Mouse (Mus musculus): ENCODE measurements around the gene Hrasls5. TPM values are rescaled to one million over a fixed set of nuclear protein-coding genes. Genes with fewer than 3 reads are reported as not detected.

Hrasls5 gene
- polyA plus RNA-seq, 1 experiment from 2014 or later = 0.20 TPM

- no peaks in the 10 kb centered on the region for H3K9me3 ChIP-seq (ENCODE audit: control insufficient read depth, low read length)
- WGBS = 26% methylated on average over 5 of the region's 5 CpGs
- no peaks in the 10 kb centered on the region for H3K4me1 ChIP-seq (replicated peaks; ENCODE audit: control insufficient read depth, insufficient read depth, low read length)
- H3K27ac ChIP-seq (ENCODE audit: low read length) = no peak overlapping the region
- no peak overlapping the region for H3K4me3 ChIP-seq (ENCODE audit: low read length)
- peak; percentile 36; the same call in 1 of the 2 replicates for ATAC-seq (ENCODE audit: low read depth)
- H3K4me2 ChIP-seq (ENCODE audit: low read depth, low read length) = no peak overlapping the region
- no peaks in the 10 kb centered on the region for H3K27me3 ChIP-seq (ENCODE audit: control insufficient read depth, insufficient read depth, low read depth, low read length)
- H3K9ac ChIP-seq (ENCODE audit: low read length) = no peak overlapping the region
- no peaks in the 10 kb centered on the region for H3K36me3 ChIP-seq (ENCODE audit: control insufficient read depth, insufficient read depth, low read length)
Measured at GRCm38 (mm10) chr19:7581042-7581441, 31.3 kb upstream of the Hrasls5 start.

GRCm38 (mm10) chr19:7583101-7583500 is 29.2 kb upstream of the Hrasls5 start:
- WGBS = 48% methylated on average over 7 of the region's 7 CpGs

GRCm38 (mm10) chr19:7583599-7583998 is 28.7 kb upstream of the Hrasls5 start:
- no peaks in the 10 kb centered on the region for H3K36me3 ChIP-seq (ENCODE audit: control insufficient read depth, insufficient read depth, low read length)
- no peaks in the 10 kb centered on the region for H3K27me3 ChIP-seq (ENCODE audit: control insufficient read depth, insufficient read depth, low read depth, low read length)
- no peak overlapping the region for H3K9ac ChIP-seq (ENCODE audit: low read length)
- H3K27ac ChIP-seq (ENCODE audit: low read length) = no peak overlapping the region
- H3K4me1 ChIP-seq (replicated peaks; ENCODE audit: control insufficient read depth, insufficient read depth, low read length) = no peaks in the 10 kb centered on the region
- no peak for ATAC-seq (ENCODE audit: low read depth)
- no peak overlapping the region for H3K4me3 ChIP-seq (ENCODE audit: low read length)
- H3K9me3 ChIP-seq (ENCODE audit: control insufficient read depth, low read length) = no peaks in the 10 kb centered on the region
- 71% methylated on average over 3 of the region's 3 CpGs for WGBS
- H3K4me2 ChIP-seq (ENCODE audit: low read depth, low read length) = no peak overlapping the region

More at GRCm38 (mm10) chr19:7583101-7583500, 29.2 kb upstream of the Hrasls5 start:
- Histone ChIP-seq H3K4me2 (ENCODE audit: low read depth, low read length) (no peak overlapping the region), H3K27me3 (ENCODE audit: control insufficient read depth, insufficient read depth, low read depth, low read length) (no peaks in the 10 kb centered on the region), H3K27ac (ENCODE audit: low read length) (no peak overlapping the region), H3K36me3 (ENCODE audit: control insufficient read depth, insufficient read depth, low read length) (no peaks in the 10 kb centered on the region), H3K9me3 (ENCODE audit: control insufficient read depth, low read length) (no peaks in the 10 kb centered on the region), H3K4me1 (replicated peaks; ENCODE audit: control insufficient read depth, insufficient read depth, low read length) (no peaks in the 10 kb centered on the region), H3K4me3 (ENCODE audit: low read length) (no peak overlapping the region), H3K9ac (ENCODE audit: low read length) (no peak overlapping the region)
- no peak for ATAC-seq (ENCODE audit: low read depth)

- WGBS = 84% methylated on average over 8 of the region's 8 CpGs
- H3K27me3 ChIP-seq (ENCODE audit: control insufficient read depth, insufficient read depth, low read depth, low read length) = no peaks in the 10 kb centered on the region
- H3K9ac ChIP-seq (ENCODE audit: low read length) = no peak overlapping the region
- no peaks in the 10 kb centered on the region for H3K36me3 ChIP-seq (ENCODE audit: control insufficient read depth, insufficient read depth, low read length)
- H3K4me2 ChIP-seq (ENCODE audit: low read depth, low read length) = no peak overlapping the region
- H3K9me3 ChIP-seq (ENCODE audit: control insufficient read depth, low read length) = no peaks in the 10 kb centered on the region
- H3K4me3 ChIP-seq (ENCODE audit: low read length) = no peak overlapping the region
- H3K27ac ChIP-seq (ENCODE audit: low read length) = no peak overlapping the region
- H3K4me1 ChIP-seq (replicated peaks; ENCODE audit: control insufficient read depth, insufficient read depth, low read length) = no peaks in the 10 kb centered on the region
- ATAC-seq (ENCODE audit: low read depth) = no peak
Measured at GRCm38 (mm10) chr19:7585279-7585678, 27.1 kb upstream of the Hrasls5 start.

- no peak for ATAC-seq (ENCODE audit: low read depth)
- no peaks in the 10 kb centered on the region for H3K36me3 ChIP-seq (ENCODE audit: control insufficient read depth, insufficient read depth, low read length)
- H3K4me1 ChIP-seq (replicated peaks; ENCODE audit: control insufficient read depth, insufficient read depth, low read length) = no peaks in the 10 kb centered on the region
- H3K9me3 ChIP-seq (ENCODE audit: control insufficient read depth, low read length) = no peaks in the 10 kb centered on the region
- no peak overlapping the region for H3K9ac ChIP-seq (ENCODE audit: low read length)
- H3K4me2 ChIP-seq (ENCODE audit: low read depth, low read length) = no peak overlapping the region
- no peak overlapping the region for H3K4me3 ChIP-seq (ENCODE audit: low read length)
- 87% methylated on average over 6 of the region's 6 CpGs for WGBS
- H3K27me3 ChIP-seq (ENCODE audit: control insufficient read depth, insufficient read depth, low read depth, low read length) = no peaks in the 10 kb centered on the region
- H3K27ac ChIP-seq (ENCODE audit: low read length) = no peak overlapping the region
Measured at GRCm38 (mm10) chr19:7585764-7586163, 26.6 kb upstream of the Hrasls5 start.

GRCm38 (mm10) chr19:7590795-7591194 is 21.5 kb upstream of the Hrasls5 start:
- Histone ChIP-seq H3K4me3 (ENCODE audit: low read length) (no peak overlapping the region), H3K4me1 (replicated peaks; ENCODE audit: control insufficient read depth, insufficient read depth, low read length) (no peaks in the 10 kb centered on the region; the same call in 1 of the 2 replicates), H3K27ac (ENCODE audit: low read length) (no peak overlapping the region), H3K9ac (ENCODE audit: low read length) (no peak overlapping the region), H3K27me3 (ENCODE audit: control insufficient read depth, insufficient read depth, low read depth, low read length) (no peaks in the 10 kb centered on the region), H3K9me3 (ENCODE audit: control insufficient read depth, low read length) (no peaks in the 10 kb centered on the region), H3K36me3 (ENCODE audit: control insufficient read depth, insufficient read depth, low read length) (no peaks in the 10 kb centered on the region), H3K4me2 (ENCODE audit: low read depth, low read length) (no peak overlapping the region)
- ATAC-seq (ENCODE audit: low read depth) = no peak

GRCm38 (mm10) chr19:7592018-7592417 is 20.3 kb upstream of the Hrasls5 start:
- H3K27me3 ChIP-seq (ENCODE audit: control insufficient read depth, insufficient read depth, low read depth, low read length) = no peaks in the 10 kb centered on the region
- H3K9me3 ChIP-seq (ENCODE audit: control insufficient read depth, low read length) = no peaks in the 10 kb centered on the region
- no peak overlapping the region for H3K9ac ChIP-seq (ENCODE audit: low read length)
- H3K4me1 ChIP-seq (replicated peaks; ENCODE audit: control insufficient read depth, insufficient read depth, low read length) = no peaks in the 10 kb centered on the region; the same call in 1 of the 2 replicates
- H3K4me2 ChIP-seq (ENCODE audit: low read depth, low read length) = no peak overlapping the region
- no peak overlapping the region for H3K4me3 ChIP-seq (ENCODE audit: low read length)
- H3K27ac ChIP-seq (ENCODE audit: low read length) = no peak overlapping the region
- no peaks in the 10 kb centered on the region for H3K36me3 ChIP-seq (ENCODE audit: control insufficient read depth, insufficient read depth, low read length)
- WGBS = 28% methylated on average over 3 of the region's 3 CpGs
- peak; percentile 23; the same call in 1 of the 2 replicates for ATAC-seq (ENCODE audit: low read depth)

GRCm38 (mm10) chr19:7595534-7595933 is 16.8 kb upstream of the Hrasls5 start:
- peak; percentile 60; the same call in 1 of the 2 replicates for ATAC-seq (ENCODE audit: low read depth)
- no peak overlapping the region for H3K4me3 ChIP-seq (ENCODE audit: low read length)
- 11% methylated on average over 2 of the region's 2 CpGs for WGBS
- no peak overlapping the region for H3K4me2 ChIP-seq (ENCODE audit: low read depth, low read length)
- no peaks in the 10 kb centered on the region; the same call in 1 of the 2 replicates for H3K4me1 ChIP-seq (replicated peaks; ENCODE audit: control insufficient read depth, insufficient read depth, low read length)
- no peaks in the 10 kb centered on the region for H3K27me3 ChIP-seq (ENCODE audit: control insufficient read depth, insufficient read depth, low read depth, low read length)
- H3K9ac ChIP-seq (ENCODE audit: low read length) = no peak overlapping the region
- no peaks in the 10 kb centered on the region for H3K36me3 ChIP-seq (ENCODE audit: control insufficient read depth, insufficient read depth, low read length)
- H3K27ac ChIP-seq (ENCODE audit: low read length) = no peak overlapping the region
- no peaks in the 10 kb centered on the region for H3K9me3 ChIP-seq (ENCODE audit: control insufficient read depth, low read length)

GRCm38 (mm10) chr19:7598481-7598880 is 13.9 kb upstream of the Hrasls5 start:
- no peak overlapping the region for H3K9ac ChIP-seq (ENCODE audit: low read length)
- WGBS = 24% methylated on average over 4 of the region's 4 CpGs

GRCm38 (mm10) chr19:7601551-7601950 is 10.8 kb upstream of the Hrasls5 start:
- H3K36me3 ChIP-seq (ENCODE audit: control insufficient read depth, insufficient read depth, low read length) = no peaks in the 10 kb centered on the region
- peaks cover 5% of the 10 kb centered on the region for H3K4me1 ChIP-seq (replicated peaks; ENCODE audit: control insufficient read depth, insufficient read depth, low read length)
- H3K9ac ChIP-seq (ENCODE audit: low read length) = no peak overlapping the region
- 66% methylated on average over 4 of the region's 4 CpGs for WGBS
- H3K27me3 ChIP-seq (ENCODE audit: control insufficient read depth, insufficient read depth, low read depth, low read length) = no peaks in the 10 kb centered on the region
- H3K9me3 ChIP-seq (ENCODE audit: control insufficient read depth, low read length) = no peaks in the 10 kb centered on the region
- ATAC-seq (ENCODE audit: low read depth) = no peak
- H3K4me2 ChIP-seq (ENCODE audit: low read depth, low read length) = no peak overlapping the region
- H3K27ac ChIP-seq (ENCODE audit: low read length) = no peak overlapping the region
- no peak overlapping the region for H3K4me3 ChIP-seq (ENCODE audit: low read length)

More at GRCm38 (mm10) chr19:7598481-7598880, 13.9 kb upstream of the Hrasls5 start:
- H3K4me3 ChIP-seq (ENCODE audit: low read length) = no peak overlapping the region
- ATAC-seq (ENCODE audit: low read depth) = no peak
- H3K4me2 ChIP-seq (ENCODE audit: low read depth, low read length) = no peak overlapping the region
- H3K9me3 ChIP-seq (ENCODE audit: control insufficient read depth, low read length) = no peaks in the 10 kb centered on the region
- H3K27ac ChIP-seq (ENCODE audit: low read length) = no peak overlapping the region
- H3K36me3 ChIP-seq (ENCODE audit: control insufficient read depth, insufficient read depth, low read length) = no peaks in the 10 kb centered on the region
- H3K4me1 ChIP-seq (replicated peaks; ENCODE audit: control insufficient read depth, insufficient read depth, low read length) = no peaks in the 10 kb centered on the region
- no peaks in the 10 kb centered on the region for H3K27me3 ChIP-seq (ENCODE audit: control insufficient read depth, insufficient read depth, low read depth, low read length)

Data from lung, embryonic 16.5 days (tissue).